In the genomic region with DNA sequence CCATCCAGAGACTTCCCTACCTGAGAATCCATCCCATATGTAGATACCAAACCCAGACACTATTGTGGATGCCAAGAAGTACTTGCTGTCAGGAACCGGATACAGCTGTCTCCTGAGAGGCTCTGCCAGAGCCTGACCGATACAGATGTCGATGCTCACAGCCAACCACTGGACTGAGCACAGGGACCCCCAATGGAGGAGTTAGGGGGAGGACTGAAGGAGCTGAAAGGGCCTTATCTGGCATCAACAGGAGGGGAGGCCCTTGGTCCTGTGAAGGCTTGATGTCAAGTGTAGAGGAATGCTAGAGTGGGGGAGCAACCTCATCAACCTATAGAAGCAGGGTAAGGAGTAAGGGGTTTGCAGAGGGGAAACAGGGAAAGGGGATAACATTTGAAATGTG, we compare ENCODE assay signal across 21 mouse cellular contexts.
"Had no signal": no experiment of that assay in that cellular context is flagged by ENCODE, and none has a peak within 500 bp of the region (broad histone marks: within the 10 kb centered on the region; RNA-seq: fewer than 3 reads in every experiment).

No protein-coding gene starts in this region.

- H3K4me2 ChIP-seq: limb, embryonic 12.5 days; limb, embryonic 15.5 days; midbrain, embryonic 12.5 days; neural tube, embryonic 13.5 days had no signal

- H3K9me3 ChIP-seq: limb, embryonic 12.5 days; limb, embryonic 15.5 days; midbrain, embryonic 12.5 days; neural tube, embryonic 13.5 days had no signal

- H3K4me1 ChIP-seq: limb, embryonic 12.5 days; limb, embryonic 15.5 days; midbrain, embryonic 12.5 days; neural tube, embryonic 13.5 days had no signal

- H3K27me3 ChIP-seq: limb, embryonic 12.5 days; limb, embryonic 15.5 days; midbrain, embryonic 12.5 days; neural tube, embryonic 13.5 days had no signal

- H3K9ac ChIP-seq: limb, embryonic 12.5 days; limb, embryonic 15.5 days; liver, embryonic 14.5 days; midbrain, embryonic 12.5 days; neural tube, embryonic 13.5 days had no signal

- ATAC-seq: intestine, embryonic 16.5 days; midbrain, embryonic 16.5 days had no signal

- H3K36me3 ChIP-seq: limb, embryonic 12.5 days; limb, embryonic 15.5 days; midbrain, embryonic 12.5 days; neural tube, embryonic 13.5 days had no signal

- H3K4me3 ChIP-seq: limb, embryonic 12.5 days; limb, embryonic 15.5 days; midbrain, embryonic 12.5 days; myocyte; neural tube, embryonic 13.5 days had no signal

- DNase-seq: kidney, adult 18-20 months; kidney, adult 9 months; kidney, postnatal 14 days; kidney, postnatal 4 days; lung, adult 2 months; lung, postnatal 14 days; lung, postnatal 4 days; retina, postnatal 1 day; right cerebral cortex, postnatal 25 days; thymus, adult 2 months; thymus, postnatal 14 days; thymus, postnatal 4 days had no signal

- H3K27ac ChIP-seq: limb, embryonic 12.5 days; limb, embryonic 15.5 days; liver, embryonic 14.5 days; midbrain, embryonic 12.5 days; neural tube, embryonic 13.5 days; stomach, postnatal 0 days had no signal
